Mouse (Mus musculus) gastrocnemius, postnatal 4 days (tissue): ENCODE measurements around the gene Iqcd. TPM values are rescaled to one million over a fixed set of nuclear protein-coding genes. Genes with fewer than 3 reads are reported as not detected.

Source experiments
- DNase-seq, 2 experiments: peaks; one replicate each; pipeline ENCODE4 v3.0.0; 2021 to 2022; ENCODE audit warnings: low spot score in 2 of 2, mixed read lengths in 2 of 2
- total RNA-seq, 2 experiments: library from RNA; stranded (reverse); gene quantifications; 2 replicates each; pipeline ENCODE4 v1.2.3; 2021

Gene Iqcd
- total RNA-seq, 2 experiments from 2014 or later, result 0.16 to 0.37 TPM

DNA sequence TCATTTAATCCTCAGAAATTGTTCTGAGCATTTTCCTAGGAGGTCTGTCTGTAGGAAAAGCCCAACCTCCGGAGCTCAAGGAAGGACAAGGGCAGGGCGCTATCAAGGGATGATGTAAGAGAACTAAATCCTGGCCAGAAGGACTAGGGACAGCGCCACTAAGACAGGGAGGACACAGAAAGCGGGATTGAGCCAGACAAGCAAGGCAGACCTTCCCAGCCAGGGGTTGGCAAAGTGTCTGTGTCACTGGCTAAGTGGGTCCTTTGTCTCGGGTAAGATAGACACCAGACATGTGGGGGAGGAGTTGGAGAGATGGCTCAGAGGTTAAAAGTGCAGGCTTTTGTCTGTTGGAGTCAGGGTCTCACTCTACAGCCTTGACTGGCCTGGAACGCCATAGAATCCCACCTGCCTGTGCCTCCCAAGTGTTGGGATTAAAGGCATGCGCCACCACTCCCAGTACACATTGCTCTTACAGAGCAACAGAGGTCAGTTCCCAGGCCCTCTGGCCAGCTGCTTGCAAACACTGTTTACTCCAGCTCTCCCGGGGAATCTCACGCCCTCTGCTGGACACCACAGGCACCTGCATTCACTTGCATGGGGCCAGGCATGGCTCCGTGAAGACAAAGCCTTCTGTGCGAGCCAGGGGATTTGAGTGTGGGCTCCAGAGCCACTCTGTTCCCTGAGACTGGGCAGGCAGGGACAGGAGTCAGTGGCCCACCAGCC, 12.3 kb downstream of the Iqcd start:
- DNase-seq, result no peak

DNA sequence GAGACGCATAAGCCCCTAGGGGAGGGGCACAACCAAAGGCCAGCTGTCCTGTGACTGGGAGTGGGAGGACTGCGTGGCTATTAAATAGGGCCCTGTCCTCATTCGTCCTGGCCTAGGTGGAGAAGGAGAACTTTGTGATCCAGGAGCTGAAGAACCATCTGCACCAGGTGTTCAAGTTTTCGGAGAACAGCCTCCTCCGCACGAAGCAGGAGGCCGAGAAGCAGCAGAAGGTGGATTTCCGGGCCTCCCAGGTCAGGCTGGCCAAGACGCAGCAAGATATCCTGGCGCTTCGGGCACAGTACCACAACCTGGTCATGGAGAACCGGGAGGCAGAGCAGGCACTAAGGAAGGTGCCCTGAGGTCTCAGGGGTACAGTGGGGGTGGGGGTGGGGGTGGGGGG, 13.4 kb downstream of the Iqcd start:
- no peak for DNase-seq

DNA sequence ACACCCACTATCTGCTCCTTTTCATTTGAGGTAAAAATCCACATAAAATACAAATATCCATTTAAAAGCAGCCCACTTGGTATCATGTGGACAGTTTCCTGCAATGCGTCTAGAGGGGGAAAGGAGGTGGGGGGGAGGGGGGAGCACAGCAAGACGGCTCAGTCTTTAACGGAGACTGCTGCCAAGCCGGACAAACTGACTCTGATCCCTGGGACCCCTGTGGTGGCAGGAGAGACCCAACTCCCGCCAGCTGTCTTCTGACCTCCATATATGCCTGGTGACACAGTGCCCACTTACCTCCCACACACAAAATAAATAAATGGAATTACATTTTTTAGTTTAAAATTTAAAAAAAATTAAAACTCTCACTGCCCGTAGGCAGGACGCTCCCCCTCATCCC, 14.7 kb downstream of the Iqcd start:
- no peak for DNase-seq

DNA sequence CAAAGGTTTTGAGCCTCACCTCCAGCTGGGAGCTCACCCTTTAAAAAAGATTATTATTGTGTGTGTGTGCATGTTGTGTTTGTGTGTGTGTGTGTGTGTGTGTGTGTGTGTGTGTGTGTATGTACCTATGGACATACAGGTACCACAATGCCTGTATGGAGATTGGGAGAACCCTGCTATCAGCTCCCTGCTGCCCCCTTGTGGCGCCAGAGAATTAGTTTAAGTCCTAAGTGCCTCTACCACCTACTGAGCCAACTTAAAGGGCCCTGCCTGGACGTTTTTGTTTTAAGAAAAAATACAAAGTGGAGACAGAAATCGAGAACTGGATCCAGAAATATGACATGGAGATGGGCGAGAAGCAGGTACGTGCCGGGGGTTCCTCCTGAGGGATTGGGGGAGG, 16.0 kb downstream of the Iqcd start:
- DNase-seq, result peak; percentile 71 to 84

DNA sequence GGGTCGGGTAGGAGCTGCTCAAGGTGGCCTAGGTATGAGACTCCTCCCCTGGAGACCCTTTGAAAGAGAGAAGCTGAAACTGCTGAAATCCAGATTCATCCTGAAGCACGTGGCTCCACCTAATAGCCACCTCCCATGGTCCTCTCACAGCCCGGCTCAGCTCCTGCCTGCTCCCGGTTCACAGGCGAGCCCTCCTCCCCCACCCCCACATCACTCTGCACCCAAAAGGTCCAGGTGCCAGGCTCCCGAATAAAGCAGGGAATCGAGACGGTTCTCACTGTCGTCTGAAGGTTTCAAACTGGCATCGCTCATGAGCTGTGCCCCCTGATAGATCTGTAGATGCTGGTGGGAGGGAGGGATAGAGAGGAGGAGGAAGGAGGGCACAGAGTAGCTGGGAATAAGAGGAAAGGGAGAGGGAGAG, 16.4 kb downstream of the Iqcd start:
- no peak for DNase-seq

DNA sequence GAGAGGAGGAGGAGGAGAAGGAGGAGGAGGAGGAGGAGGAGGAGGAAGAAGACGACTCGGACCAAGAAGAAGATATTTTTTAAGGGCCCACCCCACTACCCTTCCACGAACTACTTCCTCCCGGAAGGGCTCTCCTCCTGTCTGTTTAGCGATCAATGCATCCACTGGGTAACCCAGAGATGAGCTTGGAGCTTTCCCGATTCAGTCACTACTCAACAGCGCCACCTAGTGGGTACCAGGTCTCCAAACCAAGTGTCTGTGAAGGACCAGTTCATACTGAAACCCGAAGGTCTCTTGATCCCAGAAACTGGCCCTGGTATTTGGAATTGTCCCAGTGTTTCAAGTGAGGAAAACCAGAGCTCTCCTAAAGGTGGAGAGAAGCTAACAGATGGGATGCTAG, 16.9 kb downstream of the Iqcd start:
- DNase-seq, result peak; percentile 85 to 91

DNA sequence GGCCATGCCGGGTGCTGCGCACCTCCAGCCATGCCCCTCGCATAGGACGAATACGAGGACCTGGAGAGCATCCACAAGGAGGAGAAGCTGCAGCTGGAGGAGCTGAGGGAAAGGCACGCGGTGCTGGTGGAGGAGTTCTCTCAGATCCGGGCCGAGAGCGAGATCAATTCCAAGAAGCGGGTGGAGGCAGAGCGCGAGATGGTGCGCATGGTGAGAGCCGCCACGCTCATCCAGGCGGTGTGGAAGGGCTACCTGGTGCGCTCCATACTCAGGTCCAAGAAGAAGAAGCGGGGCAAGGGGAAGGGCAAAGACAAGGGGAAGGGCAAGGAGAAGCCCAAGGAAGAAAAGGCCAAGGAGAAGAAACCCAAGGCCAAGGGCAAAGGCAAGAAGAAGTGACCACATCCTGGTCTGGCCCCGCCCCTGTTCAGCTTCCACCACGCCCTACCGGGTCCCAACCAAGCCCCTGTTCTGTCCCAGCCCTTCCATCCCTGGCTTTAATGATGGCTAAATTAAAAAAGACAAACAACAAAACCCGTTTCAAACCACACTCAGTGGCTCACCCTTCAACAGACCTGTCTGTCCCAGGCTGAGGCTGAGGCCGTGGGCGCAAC, 17.9 kb downstream of the Iqcd start:
- DNase-seq, result no peak

DNA sequence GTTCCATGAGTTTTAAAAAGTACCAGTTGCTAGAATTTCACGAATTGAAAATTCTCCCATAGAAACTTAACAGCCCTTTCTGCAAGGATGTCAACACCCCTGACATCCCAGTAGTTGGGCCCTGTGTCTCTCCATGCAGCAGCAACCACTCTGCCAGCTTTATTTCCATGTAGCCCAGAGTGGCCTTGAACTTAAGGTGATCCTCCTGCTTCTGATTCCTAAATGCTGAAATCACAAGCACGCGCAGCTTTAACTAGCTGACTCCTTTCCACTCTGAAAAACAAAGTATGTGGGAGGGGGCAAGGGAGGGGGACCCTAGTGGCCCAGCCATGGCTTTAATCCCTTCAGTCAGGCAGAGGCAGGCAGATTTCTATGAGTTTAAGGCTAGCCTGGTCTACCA, 18.5 kb downstream of the Iqcd start:
- no peak for DNase-seq

DNA sequence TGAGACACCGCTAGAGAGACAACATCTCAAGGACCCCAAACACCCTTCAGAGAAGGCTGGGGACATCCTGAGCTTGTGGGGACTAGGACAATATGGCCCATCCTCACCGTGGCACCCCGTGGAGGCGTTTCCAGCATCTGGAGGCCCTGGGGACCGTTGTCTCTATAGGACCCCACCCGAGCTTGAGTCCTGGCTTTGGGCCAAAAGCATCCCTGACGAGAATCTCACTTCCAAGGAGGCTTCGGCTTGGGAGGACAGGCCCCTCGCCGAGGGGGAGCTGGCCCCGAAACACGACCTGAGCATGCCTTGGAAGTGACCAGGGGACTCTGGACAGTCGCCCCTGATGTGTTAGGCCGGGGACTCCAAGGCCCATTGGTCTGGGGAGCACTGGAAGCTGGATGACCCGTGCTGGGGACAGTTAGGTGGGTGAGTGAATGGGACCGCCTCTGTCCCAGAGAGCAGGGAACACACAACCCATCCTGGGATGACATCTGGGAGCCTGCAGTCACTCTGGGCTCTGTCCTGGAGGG, 20.5 kb downstream of the Iqcd start:
- DNase-seq, result no peak

DNA sequence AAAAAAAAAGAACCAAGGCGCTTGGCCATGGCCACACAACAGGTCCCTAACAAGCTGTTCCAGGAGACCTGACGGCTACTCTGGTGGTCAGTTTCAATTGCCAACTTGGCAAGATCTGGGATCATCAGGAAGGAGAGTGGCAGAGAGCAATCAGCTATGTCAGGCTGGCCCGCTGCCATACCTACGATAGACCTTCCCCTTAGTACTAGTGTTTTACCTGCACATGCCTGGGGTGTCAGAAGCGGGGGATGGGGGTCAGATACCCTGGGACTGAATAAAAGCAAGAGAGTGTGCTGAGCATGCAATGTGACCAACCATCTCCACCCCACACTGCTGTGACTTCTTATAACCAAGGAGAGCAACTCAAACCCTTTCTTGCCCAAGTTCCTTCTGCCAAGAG, 22.1 kb downstream of the Iqcd start:
- DNase-seq, result no peak

DNA sequence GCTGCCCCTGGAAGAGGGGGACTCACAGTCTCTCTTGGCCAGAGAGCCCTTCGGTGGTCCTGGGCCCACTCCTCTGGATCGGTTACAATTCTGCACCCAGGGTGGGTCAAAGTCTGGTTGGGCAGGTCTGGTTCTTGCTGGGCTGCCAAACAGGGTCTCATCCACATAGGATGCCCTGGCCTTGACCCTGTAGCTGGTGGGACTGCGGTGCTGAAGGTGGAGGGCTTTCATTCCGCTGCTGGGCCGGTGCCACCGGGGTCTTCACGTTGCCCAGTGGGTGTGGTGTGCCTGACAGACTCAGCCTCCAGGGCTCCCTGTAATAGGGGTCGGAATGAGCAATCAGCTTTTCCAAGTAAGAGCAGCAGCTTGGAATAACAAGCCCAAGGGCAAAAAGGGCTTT, 22.6 kb downstream of the Iqcd start:
- no peak for DNase-seq

DNA sequence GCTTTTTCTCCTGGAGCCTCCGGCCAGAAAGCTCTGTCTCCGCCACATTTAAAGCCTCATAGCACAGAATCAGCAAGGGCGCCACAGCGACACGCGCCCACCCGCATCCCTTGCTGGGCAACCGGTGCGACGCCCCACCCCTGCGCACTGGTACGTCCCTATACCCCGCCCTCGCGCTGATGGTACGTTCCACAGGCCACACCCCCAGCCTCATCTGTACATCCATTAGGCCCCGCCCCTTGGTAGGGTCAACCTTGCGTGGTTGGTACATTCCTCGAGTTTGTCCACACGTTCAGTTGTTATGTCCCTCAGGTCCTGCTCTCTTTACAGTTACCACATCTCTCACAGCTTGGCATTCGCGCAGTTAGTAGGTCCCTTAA, 23.6 kb downstream of the Iqcd start, which contains the start of the genes Rita1 and Ddx54:
Rita1 (minus strand) TSS at position 148 of the 380 bp plus-strand sequence.
Ddx54 (plus strand) TSS at position 298 of the 380 bp plus-strand sequence.
- DNase-seq, result peak; percentile 91 to 97

DNA sequence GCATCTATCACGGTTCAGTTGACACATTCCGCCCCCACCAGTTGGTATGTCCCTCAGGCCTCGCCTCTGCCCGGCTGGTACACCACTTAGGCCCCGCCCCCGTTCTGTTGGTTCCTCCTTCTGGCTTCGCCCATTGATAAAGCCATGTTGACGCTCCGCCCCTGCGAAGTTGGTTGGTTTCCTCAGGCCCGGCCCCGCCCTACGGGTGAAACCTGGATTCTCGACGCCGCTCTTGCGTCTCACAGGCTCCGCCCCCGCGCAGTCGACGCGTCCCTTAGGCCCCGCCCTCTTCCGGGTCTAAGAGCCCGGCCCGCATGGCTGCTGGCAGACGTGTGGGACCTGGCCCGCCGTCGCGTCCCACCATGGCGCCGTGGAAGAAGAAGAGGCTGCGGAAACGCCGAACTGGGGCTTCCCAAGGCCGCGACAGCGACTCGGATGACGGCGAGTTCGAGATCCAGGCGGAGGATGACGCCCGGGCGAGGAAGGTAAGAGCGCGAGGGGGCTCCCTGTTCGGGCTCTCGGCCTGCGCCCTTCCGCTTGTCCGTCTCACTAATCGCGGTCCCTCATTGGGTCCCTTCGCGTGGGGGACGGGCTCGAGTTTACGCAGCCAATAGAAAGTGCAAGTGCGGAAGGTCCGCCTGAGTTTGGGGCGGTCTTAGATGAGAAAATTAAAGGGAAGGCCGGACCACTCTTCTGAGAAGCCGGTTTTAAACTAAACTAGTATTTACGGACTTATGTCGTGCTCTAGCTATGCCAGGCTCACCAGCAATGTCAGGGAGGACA, 24.2 kb downstream of the Iqcd start:
- DNase-seq, result peak; percentile 97 to 100

DNA sequence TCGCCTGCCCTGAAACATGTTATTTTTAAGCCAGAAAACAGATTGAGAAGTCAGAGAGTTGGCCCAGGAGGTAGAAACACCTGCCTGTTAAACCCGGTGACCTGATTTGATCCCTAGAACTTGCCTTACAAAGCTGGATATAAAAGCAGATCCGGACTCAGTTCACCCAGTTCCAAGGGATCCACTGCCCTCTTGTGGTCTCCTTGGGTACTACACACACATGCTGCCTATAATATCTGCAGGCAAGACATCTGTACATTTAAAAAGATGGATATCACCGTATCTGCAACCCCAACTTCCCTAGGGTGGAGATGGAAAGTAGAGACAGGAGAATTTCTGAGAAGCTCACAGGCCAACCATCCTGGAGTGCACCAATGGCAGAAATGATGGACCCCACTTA, 27.1 kb downstream of the Iqcd start:
- DNase-seq, result no peak

DNA sequence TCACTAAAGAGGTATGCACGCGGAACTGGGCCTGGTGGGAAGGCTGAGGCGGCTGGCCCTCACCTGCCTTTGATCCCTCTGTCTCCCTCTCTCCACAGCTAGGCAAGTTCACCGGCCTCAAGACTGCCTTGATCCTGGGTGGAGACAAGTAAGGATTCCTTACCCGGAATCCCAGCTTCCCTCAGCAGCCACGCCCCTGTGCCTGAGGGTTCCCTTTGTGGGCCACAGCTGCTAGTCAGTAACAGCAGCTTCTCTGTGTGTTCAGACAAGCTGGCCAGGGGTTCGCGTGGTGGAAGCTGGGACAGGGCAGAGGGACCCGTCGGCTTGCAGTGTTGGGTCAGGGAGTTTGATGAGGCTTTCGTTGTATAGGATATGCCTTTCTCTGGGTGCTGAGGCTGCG, 30.0 kb downstream of the Iqcd start:
- no peak for DNase-seq

DNA sequence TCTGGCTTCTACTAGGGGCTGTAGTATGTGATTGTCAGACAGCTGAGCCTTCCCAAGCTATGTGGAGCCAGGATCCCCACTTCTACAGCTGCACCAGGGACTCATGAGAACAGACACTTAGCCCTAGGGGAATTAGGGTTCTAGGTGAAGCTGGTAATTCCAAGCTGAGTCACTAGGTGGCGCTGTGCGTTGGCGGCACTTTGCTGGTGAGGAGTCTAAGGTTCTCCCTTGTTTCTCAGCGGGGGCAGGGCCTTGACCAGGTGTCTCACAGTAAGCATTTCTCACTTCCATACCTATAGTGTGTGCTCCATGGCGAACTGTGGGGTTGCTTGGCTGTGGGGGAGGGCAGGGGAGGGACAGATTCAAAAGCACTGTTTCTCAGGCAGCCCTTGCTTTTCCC, 30.4 kb downstream of the Iqcd start:
- no peak for DNase-seq

DNA sequence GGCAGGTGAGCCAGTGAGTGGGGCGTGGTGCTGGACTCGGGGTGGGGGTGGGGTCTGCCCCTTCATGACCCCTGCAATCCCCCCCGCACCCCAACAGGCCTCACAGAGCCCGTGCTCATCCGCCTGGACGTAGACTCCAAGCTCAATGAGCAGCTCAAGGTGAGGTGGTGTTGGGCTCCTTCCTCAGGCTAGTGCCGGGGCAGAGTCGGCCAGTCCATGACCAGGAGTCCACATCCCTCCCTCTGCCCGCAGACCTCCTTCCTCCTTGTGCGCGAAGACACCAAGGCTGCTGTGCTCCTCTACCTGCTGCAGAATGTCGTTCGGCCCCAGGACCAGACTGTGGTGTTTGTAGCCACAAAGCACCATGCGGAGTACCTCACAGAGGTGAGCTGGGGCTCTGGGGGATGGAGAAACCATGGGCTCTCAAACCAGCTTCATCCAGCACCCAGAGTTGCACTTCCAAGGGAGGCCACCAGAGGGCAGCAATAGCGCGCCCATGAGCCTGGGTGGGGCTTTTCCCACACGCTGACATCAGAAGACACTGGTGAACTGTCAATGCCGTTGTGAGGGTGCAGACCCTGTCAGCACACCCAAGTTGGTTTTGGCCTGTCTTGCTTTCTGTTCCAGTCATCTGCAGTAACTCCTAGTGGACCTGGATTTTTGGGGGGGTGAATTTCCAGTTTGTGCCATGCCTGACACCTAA, 31.7 kb downstream of the Iqcd start:
- peak; percentile 59 to 75 for DNase-seq

DNA sequence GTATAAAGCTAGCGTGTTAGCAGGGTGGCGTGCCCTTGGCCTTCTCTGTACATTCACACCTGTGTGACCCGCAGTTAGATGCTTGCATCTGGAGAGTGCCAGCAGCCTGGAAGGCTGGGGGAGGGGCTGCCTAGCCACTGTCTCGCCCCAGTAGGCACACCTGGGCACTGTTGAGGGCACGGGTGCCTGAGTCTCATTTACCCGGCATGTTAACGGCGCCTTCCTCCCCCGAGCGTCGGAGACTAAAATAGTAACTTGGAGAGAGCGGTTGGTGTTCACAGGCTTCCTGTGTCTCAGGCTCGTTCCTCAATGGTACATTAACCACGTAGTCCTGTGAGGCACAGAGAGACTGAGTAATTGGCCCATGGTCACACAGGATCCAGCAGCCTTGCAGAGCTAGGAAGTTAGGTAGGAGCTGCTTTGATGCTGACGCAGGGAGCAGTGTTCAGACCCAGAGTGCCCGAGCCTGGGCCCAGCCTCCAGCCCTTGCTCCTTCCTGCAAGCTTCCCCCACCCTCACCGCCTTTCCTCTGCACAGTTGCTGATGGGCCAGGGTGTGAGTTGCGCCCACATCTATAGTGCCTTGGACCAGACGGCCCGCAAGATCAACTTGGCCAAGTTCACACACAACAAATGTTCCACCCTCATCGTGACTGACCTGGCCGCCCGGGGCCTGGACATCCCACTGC, 32.4 kb downstream of the Iqcd start:
- no peak for DNase-seq

DNA sequence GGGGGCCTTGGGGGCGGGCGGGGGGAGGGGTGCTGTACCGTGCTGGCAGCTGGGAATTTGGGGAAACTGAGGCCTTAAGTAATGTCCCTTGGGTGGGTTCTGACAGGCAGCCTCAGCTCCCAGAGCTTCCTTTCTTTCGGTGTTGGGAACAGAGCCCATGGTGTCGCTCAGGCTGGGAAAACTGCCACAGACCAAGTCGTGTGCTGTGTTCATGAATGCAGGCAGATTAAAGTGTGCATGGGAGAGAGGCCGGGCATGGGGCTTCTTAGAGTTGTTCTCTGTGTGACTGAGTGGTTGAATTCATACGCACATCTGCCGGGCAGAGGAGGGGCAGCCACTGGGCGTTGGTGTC, 33.0 kb downstream of the Iqcd start:
- no peak for DNase-seq

DNA sequence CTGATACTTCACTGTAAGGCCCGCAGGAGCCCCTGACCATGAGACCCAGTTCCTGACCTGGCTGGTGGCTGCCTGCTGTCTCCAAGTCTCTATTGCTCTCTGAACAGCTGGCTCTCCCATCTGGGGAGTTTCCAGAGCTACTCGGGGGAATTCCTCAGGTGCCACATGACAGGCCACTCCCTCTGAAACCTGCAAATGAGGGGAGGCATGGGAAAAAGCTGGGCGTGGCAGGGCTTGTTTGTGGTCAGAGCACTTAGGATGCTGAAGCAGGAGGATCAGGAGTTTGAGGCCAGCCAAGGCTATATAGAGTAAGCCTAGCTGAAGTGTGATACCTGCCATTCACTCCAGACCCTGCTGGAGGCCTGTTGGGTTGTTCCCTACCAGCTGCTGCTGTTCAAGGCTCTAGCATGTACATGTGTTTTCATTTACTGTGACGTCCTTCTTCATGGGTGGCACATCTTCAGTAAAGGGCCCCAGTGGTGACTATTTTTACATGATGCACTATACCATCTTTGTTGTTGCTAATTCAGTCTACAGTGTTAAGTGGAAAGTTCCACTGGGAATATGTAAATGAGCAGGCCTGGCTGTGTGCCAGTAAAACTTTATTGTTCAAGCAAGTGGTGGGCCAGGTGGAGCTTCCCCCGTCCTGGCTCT, 33.5 kb downstream of the Iqcd start:
- DNase-seq, result no peak
